Mouse (Mus musculus): ENCODE measurements around the gene Abca6.

DNA sequence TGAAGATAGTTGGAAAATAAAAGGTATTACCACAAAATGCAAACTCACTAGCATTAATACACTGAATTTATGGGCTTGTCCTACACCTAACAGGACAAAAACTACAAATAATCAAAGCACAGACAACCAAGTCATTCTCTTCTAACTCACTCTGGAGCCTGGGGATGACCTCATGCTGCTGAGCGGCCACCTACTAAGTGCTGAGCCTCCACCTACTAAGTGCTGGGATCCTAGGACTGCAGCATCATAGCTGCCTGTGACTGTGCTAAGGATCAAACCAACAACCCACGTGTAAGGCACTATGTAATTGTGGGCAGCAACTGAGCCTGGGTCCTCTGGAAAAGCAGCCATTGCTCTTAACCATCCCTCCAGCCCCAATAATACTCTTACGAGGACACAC, 34.8 kb upstream of the Abca6 start:
- TF ChIP-seq CTCF (IDR thresholded peaks at IDR 0.05; ENCODE audit: control insufficient read depth, insufficient read depth, low read length): no peak
- TF ChIP-seq POLR2A (IDR thresholded peaks at IDR 0.05; ENCODE audit: borderline replicate concordance, control insufficient read depth, low read depth, low read length): no peak

Measured in bone marrow, adult 2 months (tissue).